Mouse (Mus musculus): ENCODE data around the gene As3mt. TPM values are rescaled to one million over a fixed set of nuclear protein-coding genes. Genes with fewer than 3 reads are reported as not detected.
A peak's percentile ranks its signal among the peaks of the same experiment; 100 is the strongest.
"Not testable (repeated sequence)": the region's sequence is repeated elsewhere in the genome, so short reads cannot be mapped to it uniquely, and the experiment has no call there.

The As3mt gene
- polyA plus RNA-seq, 1 experiment from 2014 or later: 17.1 TPM

DNA sequence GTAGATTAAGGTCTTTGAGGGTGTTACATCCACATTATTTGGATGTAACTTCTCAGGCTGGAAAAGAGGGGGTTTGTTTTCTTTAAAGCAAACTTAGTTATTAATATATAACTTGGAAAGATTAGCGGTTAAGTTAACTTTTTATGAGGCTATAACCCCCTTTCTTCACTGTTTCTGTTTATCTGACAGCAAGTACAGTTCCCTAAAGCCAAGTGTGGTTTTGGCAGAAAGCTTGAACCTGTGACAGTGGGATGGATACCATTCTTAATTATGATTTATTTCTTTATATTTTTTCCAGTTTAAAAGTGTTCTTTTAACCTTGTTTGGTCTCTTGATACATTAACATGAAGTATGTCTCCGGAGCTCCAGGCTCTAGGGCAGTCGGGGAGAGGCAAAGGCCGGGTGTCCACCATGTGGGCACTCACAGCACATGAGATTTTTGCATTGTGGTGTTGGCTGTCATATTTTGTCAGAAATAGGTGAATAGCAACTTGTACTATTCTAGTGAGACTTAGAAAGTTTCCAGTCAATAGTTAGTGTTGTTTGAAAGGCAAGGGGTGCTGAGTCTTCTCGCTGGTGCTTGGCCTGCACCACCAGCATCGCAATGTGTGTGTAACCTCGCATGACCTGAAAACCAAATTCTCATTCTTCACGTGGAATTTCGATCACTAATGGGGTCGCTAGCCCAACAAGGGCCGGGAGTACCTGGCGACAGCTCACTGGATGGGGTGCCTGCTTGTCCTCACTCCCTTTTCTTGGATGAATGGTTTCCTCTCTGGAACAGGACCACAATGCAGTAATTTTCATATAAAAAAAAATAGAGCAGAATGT, 56.9 kb downstream of the As3mt start:
- peak overlapping the region; percentile 99 for H3K4me2 ChIP-seq
- no peak for ATAC-seq (ENCODE audit: insufficient read depth)
- H3K9me3 ChIP-seq (replicated peaks): no peaks in the 10 kb centered on the region
- 74% methylated on average over 12 of the region's 12 CpGs for WGBS (ENCODE audit: insufficient replicate concordance)
- H3K9ac ChIP-seq: peak overlapping the region; percentile 78; the same call in 1 of the 2 replicates
- peaks cover 70% of the 10 kb centered on the region for H3K4me1 ChIP-seq (replicated peaks)
- H3K36me3 ChIP-seq (replicated peaks): no peaks in the 10 kb centered on the region
- H3K27ac ChIP-seq (replicated peaks): no peak overlapping the region
- H3K27me3 ChIP-seq: peaks cover 29% of the 10 kb centered on the region
- peak overlapping the region; percentile 93 for H3K4me3 ChIP-seq (replicated peaks)

DNA sequence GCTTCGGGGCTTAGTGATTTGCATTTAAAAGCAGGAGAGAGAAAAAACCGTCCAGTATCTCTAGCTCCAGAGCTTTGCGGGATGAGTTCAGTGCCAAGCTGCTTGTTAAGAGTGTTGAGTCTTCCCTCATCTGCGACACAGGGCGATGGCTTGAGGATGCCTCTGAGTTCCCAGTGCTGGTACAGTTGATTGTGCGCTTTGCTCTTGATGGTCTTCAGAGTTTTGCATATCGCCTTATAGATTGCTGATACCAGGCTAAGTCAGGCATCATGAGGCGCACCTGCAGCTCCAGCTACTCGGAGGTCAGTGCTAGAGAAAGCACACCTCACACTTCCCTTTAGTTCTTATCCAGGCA, 57.5 kb downstream of the As3mt start:
- WGBS (ENCODE audit: insufficient replicate concordance): 69% methylated on average over 9 of the region's 9 CpGs
- Histone ChIP-seq H3K27me3 (peaks cover 26% of the 10 kb centered on the region), H3K36me3 (replicated peaks) (no peaks in the 10 kb centered on the region), H3K9ac (peak overlapping the region; percentile 12; the same call in 1 of the 2 replicates), H3K27ac (replicated peaks) (no peak overlapping the region), H3K9me3 (replicated peaks) (no peaks in the 10 kb centered on the region), H3K4me3 (replicated peaks) (peak overlapping the region; percentile 93), H3K4me1 (replicated peaks) (peaks cover 70% of the 10 kb centered on the region), H3K4me2 (peak overlapping the region; percentile 99)
- ATAC-seq (ENCODE audit: insufficient read depth): no peak

DNA sequence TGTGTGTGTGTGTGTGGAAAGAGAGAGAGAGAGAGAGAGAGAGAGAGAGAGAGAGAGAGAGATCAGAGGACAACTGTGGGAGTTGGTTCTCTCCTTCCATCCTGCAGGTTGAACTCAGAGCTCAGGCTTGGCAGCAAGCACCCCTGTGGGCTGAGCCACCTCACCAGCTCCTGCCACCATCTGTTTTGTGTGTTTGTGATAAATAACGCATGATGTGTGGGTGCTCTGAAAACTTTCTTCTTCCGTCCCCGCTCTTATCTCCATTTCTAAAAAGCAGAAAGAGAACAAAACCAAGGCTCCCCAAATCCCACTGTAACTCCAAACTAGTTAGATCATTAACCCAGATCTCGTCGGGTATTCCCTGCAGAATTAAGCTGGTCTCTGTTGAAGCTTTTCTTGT, 58.9 kb downstream of the As3mt start:
- Histone ChIP-seq H3K4me1 (replicated peaks) (peaks cover 63% of the 10 kb centered on the region), H3K9me3 (replicated peaks) (no peaks in the 10 kb centered on the region), H3K36me3 (replicated peaks) (no peaks in the 10 kb centered on the region), H3K4me2 (peak overlapping the region; percentile 29), H3K27me3 (peaks cover 23% of the 10 kb centered on the region), H3K9ac (no peak overlapping the region), H3K4me3 (replicated peaks) (peak overlapping the region; percentile 1), H3K27ac (replicated peaks) (no peak overlapping the region)
- no peak for ATAC-seq (ENCODE audit: insufficient read depth)
- 30% methylated on average over 5 of the region's 5 CpGs for WGBS (ENCODE audit: insufficient replicate concordance)

DNA sequence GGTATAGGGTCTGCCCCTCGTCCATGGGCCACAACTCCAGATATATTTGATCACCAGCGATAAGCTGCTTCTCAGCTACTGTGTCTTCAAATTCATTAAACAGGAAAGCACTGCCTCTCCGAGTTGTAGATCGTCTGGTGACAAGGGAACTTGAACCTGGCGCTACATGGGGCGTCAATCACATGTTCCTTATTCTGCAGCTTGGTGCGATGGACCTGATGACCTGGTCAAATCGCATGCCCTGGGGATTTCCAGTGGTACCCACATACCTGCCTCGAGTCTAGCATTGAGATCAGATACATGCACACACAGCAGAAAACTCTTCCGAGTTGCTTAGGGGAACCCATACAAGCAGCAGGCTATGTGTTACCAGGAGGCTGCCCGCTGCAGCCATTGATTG, 62.5 kb downstream of the As3mt start:
- Histone ChIP-seq H3K27me3 (no peaks in the 10 kb centered on the region), H3K36me3 (replicated peaks) (no peaks in the 10 kb centered on the region), H3K4me3 (replicated peaks) (no peak overlapping the region), H3K27ac (replicated peaks) (no peak overlapping the region), H3K9ac (no peak overlapping the region), H3K9me3 (replicated peaks) (no peaks in the 10 kb centered on the region), H3K4me1 (replicated peaks) (peaks cover 35% of the 10 kb centered on the region), H3K4me2 (no peak overlapping the region)
- ATAC-seq (ENCODE audit: insufficient read depth): no peak
- 78% methylated on average over 11 of the region's 11 CpGs for WGBS (ENCODE audit: insufficient replicate concordance)

DNA sequence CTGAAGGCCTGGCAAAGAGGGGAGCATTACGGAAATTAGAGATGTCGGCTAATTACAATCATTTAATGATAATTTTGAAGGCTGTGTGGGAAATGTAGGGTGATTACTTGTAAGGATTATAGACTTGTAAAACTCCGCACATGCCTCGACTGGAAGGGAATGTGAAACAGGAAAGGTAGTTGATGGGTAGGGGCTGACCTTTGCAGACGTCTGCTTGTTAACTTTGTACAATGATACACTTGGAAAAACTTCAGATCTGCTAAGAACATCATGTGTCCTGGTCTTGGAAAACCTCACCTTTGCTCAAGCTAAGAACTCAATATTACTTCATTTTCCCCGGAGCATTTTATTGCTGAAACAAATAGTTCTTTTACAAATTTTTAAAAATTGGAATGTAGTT, 64.5 kb downstream of the As3mt start:
- no peaks in the 10 kb centered on the region for H3K9me3 ChIP-seq (replicated peaks)
- peaks cover 19% of the 10 kb centered on the region for H3K4me1 ChIP-seq (replicated peaks)
- no peak overlapping the region for H3K27ac ChIP-seq (replicated peaks)
- H3K27me3 ChIP-seq: no peaks in the 10 kb centered on the region
- no peak overlapping the region for H3K9ac ChIP-seq
- no peaks in the 10 kb centered on the region for H3K36me3 ChIP-seq (replicated peaks)
- 80% methylated on average over 6 of the region's 6 CpGs for WGBS (ENCODE audit: insufficient replicate concordance)
- no peak overlapping the region for H3K4me3 ChIP-seq (replicated peaks)
- no peak overlapping the region for H3K4me2 ChIP-seq
- ATAC-seq (ENCODE audit: insufficient read depth): no peak

DNA sequence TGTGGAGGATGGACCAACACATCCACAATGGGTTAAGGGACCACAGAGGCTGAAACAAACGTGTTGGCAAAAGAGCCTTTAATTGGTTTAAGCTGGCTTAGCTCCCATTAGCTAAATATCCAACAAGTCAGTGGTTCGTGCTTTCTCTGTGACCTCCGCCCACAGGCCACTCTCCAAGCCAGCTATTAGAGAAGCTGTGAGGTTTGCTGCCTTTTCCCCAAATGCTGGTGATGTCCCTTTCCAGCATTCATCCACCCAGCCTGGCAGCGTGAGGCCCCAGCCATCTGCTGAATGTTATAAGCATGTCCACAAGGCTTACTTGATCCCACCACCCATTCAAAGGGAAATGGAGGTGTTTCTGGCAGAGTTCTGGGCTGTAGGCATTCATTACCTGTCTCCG, 69.1 kb downstream of the As3mt start:
- no peak overlapping the region for H3K4me3 ChIP-seq (replicated peaks)
- no peak overlapping the region for H3K4me2 ChIP-seq
- no peak overlapping the region for H3K9ac ChIP-seq
- 65% methylated on average over 5 of the region's 5 CpGs for WGBS (ENCODE audit: insufficient replicate concordance)
- H3K4me1 ChIP-seq (replicated peaks): peaks cover 19% of the 10 kb centered on the region
- ATAC-seq (ENCODE audit: insufficient read depth): no peak
- no peaks in the 10 kb centered on the region for H3K27me3 ChIP-seq
- H3K27ac ChIP-seq (replicated peaks): no peak overlapping the region
- H3K9me3 ChIP-seq (replicated peaks): no peaks in the 10 kb centered on the region
- no peaks in the 10 kb centered on the region for H3K36me3 ChIP-seq (replicated peaks)

DNA sequence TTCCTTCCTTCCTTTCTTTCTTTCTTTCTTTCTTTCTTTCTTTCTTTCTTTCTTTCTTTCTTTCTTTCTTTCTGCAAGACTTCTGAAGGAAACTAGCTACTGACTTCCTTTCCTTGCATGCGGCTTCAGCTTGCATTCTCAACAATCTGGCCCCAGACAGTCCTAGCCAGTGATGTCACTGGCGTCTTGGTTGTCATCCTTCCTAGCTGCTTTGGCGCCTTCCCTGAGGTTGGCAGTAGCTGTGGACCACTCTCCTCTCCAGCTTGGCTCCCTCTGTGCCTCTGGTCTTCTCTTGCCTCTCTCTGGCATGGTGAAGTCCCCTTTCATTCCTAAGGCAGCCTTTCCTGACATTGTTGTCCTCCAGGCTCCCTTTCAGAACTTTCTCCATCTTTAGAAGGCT, 69.6 kb downstream of the As3mt start:
- Histone ChIP-seq H3K4me1 (replicated peaks) (peaks cover 19% of the 10 kb centered on the region), H3K4me3 (replicated peaks) (no peak overlapping the region), H3K4me2 (no peak overlapping the region), H3K36me3 (replicated peaks) (no peaks in the 10 kb centered on the region), H3K9me3 (replicated peaks) (no peaks in the 10 kb centered on the region), H3K27ac (replicated peaks) (no peak overlapping the region), H3K9ac (no peak overlapping the region), H3K27me3 (no peaks in the 10 kb centered on the region)
- 75% methylated on average over 3 of the region's 3 CpGs for WGBS (ENCODE audit: insufficient replicate concordance)
- no peak for ATAC-seq (ENCODE audit: insufficient read depth)

DNA sequence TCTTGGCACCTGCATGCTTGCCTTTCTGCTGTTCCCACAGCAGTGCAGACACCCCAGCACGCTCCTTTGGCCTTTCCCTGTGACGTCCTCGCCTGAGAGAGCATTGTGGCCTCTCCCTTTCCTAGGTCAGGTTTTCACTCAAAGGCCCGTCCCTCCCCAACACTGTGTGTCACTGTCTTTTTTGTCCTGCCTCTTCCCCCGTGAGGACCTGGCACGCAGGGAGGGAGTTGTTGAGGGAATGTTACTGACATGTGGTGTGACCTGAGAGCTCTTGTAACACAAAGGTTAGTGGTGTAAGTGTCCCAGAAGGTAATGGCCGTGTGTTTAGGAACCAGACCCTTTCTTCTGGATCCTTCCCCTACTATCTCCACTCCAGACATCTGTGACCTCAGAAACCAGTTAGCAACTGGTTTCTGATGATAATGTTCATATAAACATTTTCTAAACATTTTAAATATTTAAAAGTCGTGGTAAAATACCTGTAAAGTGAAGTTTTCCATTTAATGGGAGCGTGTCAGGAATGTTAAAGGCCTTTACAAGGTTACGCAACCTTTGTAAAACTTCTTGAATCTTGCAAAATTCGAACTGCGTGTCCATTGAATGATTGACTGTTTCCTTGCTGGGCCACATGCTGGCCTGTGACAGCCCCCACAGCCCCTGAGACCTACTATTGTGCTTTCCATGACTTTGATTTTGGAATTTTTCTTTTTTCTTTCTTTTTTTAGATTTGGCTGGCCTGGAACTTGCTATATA, 70.8 kb downstream of the As3mt start:
- H3K27me3 ChIP-seq: no peaks in the 10 kb centered on the region
- H3K4me3 ChIP-seq (replicated peaks): no peak overlapping the region
- H3K4me1 ChIP-seq (replicated peaks): peaks cover 19% of the 10 kb centered on the region
- H3K9me3 ChIP-seq (replicated peaks): no peaks in the 10 kb centered on the region
- no peak overlapping the region for H3K9ac ChIP-seq
- 64% methylated on average over 12 of the region's 12 CpGs for WGBS (ENCODE audit: insufficient replicate concordance)
- no peak for ATAC-seq (ENCODE audit: insufficient read depth)
- H3K36me3 ChIP-seq (replicated peaks): no peaks in the 10 kb centered on the region
- H3K27ac ChIP-seq (replicated peaks): no peak overlapping the region
- no peak overlapping the region for H3K4me2 ChIP-seq

DNA sequence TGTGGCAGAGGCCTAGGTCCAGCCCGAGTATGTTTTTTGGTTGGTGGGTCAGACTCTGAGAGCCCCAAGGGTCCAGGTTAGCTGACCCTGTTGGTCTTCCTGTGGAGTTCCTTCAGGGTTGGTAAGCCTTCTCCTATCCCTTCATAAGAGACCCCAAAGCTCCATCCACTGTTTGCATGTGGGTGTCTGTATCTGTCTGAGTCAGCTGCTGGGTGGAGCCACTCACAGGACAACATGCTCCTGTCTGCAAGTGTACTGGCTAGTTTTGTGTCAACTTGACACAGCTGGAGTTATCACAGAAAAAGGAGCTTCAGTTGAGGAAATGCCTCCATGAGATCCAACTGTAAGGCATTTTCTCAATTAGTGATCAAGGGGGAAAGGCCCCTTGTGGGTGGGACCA, 71.9 kb downstream of the As3mt start:
- peaks cover 27% of the 10 kb centered on the region for H3K4me1 ChIP-seq (replicated peaks)
- not testable (repeated sequence) for H3K4me3 ChIP-seq (replicated peaks); H3K9ac ChIP-seq; H3K9me3 ChIP-seq (replicated peaks); H3K27me3 ChIP-seq; H3K36me3 ChIP-seq (replicated peaks); H3K4me2 ChIP-seq
- WGBS (ENCODE audit: insufficient replicate concordance): 82% methylated on average over 1 of the region's 1 CpGs
- ATAC-seq (ENCODE audit: insufficient read depth): peak; percentile 67
- H3K27ac ChIP-seq (replicated peaks): peak overlapping the region; percentile 41; the same call in 1 of the 2 replicates

DNA sequence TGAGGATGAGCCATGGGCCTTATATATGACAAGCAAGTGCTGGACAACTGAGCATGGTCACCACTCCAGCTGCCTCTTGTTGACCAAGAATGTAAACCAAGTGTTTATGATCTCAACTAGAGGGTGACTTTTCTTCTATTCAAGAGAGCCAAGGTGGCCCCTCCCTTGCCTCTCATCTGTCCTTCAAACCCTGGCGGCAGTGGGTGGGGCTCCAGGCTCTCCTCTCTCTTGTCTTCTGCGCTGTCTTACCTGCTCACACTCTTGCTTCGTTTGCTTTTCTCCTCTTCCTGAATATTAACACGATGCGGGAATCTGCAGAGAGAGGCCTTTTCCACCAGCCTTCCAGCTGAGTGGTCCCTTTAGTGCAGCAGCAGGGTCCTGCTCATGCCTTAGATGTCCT, 76.8 kb downstream of the As3mt start:
- Histone ChIP-seq H3K4me1 (replicated peaks) (peaks cover 23% of the 10 kb centered on the region), H3K4me3 (replicated peaks) (no peak overlapping the region), H3K27ac (replicated peaks) (peak overlapping the region; percentile 49), H3K9ac (peak overlapping the region; percentile 26; the same call in 1 of the 2 replicates), H3K27me3 (no peaks in the 10 kb centered on the region), H3K9me3 (replicated peaks) (no peaks in the 10 kb centered on the region), H3K36me3 (replicated peaks) (no peaks in the 10 kb centered on the region), H3K4me2 (peak overlapping the region; percentile 36)
- ATAC-seq (ENCODE audit: insufficient read depth): peak; percentile 42; the same call in 1 of the 2 replicates
- 59% methylated on average over 5 of the region's 5 CpGs for WGBS (ENCODE audit: insufficient replicate concordance)

DNA sequence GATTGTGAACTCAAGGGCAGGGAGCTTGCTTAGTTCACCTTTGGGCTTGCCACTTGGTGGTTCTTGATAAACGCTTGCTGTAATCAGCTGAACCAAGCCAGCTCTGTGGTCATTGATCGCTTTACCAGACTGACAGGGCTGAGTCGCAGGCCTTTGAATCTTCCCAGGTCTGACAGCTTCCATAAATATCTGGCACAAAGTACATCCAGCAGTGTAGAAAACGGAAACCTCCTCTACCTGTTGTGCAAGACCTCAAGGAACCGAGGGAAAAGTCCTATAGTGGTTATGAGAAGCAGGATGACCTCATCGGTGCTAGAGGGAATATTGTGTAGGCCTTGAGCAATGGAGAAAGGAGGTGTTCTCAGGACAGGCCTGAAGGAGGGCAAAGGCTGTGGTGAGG, 77.2 kb downstream of the As3mt start:
- Histone ChIP-seq H3K4me2 (peak overlapping the region; percentile 36), H3K27me3 (no peaks in the 10 kb centered on the region)
- ATAC-seq (ENCODE audit: insufficient read depth): peak; percentile 47

More for the DNA sequence above, 77.2 kb downstream of the As3mt start:
- Histone ChIP-seq H3K36me3 (replicated peaks) (no peaks in the 10 kb centered on the region), H3K4me3 (replicated peaks) (no peak overlapping the region), H3K4me1 (replicated peaks) (peaks cover 21% of the 10 kb centered on the region), H3K9me3 (replicated peaks) (no peaks in the 10 kb centered on the region), H3K27ac (replicated peaks) (peak overlapping the region; percentile 49), H3K9ac (peak overlapping the region; percentile 26; the same call in 1 of the 2 replicates)
- 26% methylated on average over 6 of the region's 6 CpGs for WGBS (ENCODE audit: insufficient replicate concordance)

All from liver, embryonic 15.5 days (tissue).